Mouse (Mus musculus) olfactory bulb, adult 2 months (tissue): ENCODE data around the gene Disc1. TPM values are rescaled to one million over a fixed set of nuclear protein-coding genes. Genes with fewer than 3 reads are reported as not detected.

Experiments used
- H3K27ac ChIP-seq: fragments of 200-500 bp; 2 replicates; pipeline ENCODE4 v1.5.1; 2012; ENCODE audit warnings: low read depth, low read length; ENCODE audit not compliant: insufficient read depth
- H3K4me1 ChIP-seq: fragments of 200-500 bp; 2 replicates; pipeline ENCODE4 v1.6.1; 2012; ENCODE audit warnings: low read length; ENCODE audit not compliant: control insufficient read depth, insufficient read depth
- H3K4me3 ChIP-seq: fragments of 200-500 bp; 2 replicates; pipeline ENCODE4 v1.5.1; 2012; ENCODE audit warnings: mild to moderate bottlenecking, low read depth, low read length, moderate library complexity; ENCODE audit not compliant: insufficient read depth
- CTCF ChIP-seq: fragments of 200-500 bp; IDR thresholded peaks from 2 replicates; pipeline ENCODE4 v1.5.1; 2012; ENCODE audit warnings: low read depth, mild to moderate bottlenecking, low read length, moderate library complexity; ENCODE audit not compliant: insufficient read depth
- POLR2A ChIP-seq: fragments of 200-500 bp; IDR thresholded peaks from 2 replicates; pipeline ENCODE4 v1.6.1; 2012; ENCODE audit warnings: mild to moderate bottlenecking, low read depth, low read length, moderate library complexity; ENCODE audit not compliant: insufficient read depth
- WGBS: fragments of 180-500 bp; shearing (Covaris S2); methylation state at CpG from one replicate; pipeline ENCODE4 v1.1.7; 2018; 5-methylcytosine and 5-hydroxymethylcytosine counted together
- polyA plus RNA-seq: library from polyadenylated mRNA; stranded (reverse); fragments of >200 nt; gene quantifications from 2 replicates; pipeline ENCODE4 v1.2.4, GENCODE M21; 2012; ENCODE audit warnings: low replicate concordance; ENCODE audit not compliant: missing spikeins, insufficient read depth, insufficient read length

Disc1 gene
- polyA plus RNA-seq, 1 experiment = not detected

GRCm38 (mm10) chr8:125133685-125134114 is 79.7 kb downstream of the Disc1 start:
- Histone ChIP-seq H3K4me3 (no peak overlapping the region), H3K4me1 (peaks cover 13% of the 10 kb centered on the region), H3K27ac (no peak overlapping the region)
- no peak for TF ChIP-seq CTCF
- TF ChIP-seq POLR2A = no peak
- WGBS = 52% methylated on average over 11 of the region's 11 CpGs

GRCm38 (mm10) chr8:125134876-125135275 is 80.9 kb downstream of the Disc1 start:
- TF ChIP-seq POLR2A = no peak
- no peak for TF ChIP-seq CTCF
- Histone ChIP-seq H3K4me1 (peaks cover 20% of the 10 kb centered on the region), H3K4me3 (no peak overlapping the region), H3K27ac (no peak overlapping the region)
- WGBS = 44% methylated on average over 10 of the region's 10 CpGs

GRCm38 (mm10) chr8:125139689-125140150 is 85.7 kb downstream of the Disc1 start:
- no peak overlapping the region for H3K27ac ChIP-seq
- WGBS = 41% methylated on average over 13 of the region's 13 CpGs
- TF ChIP-seq POLR2A (no peak), CTCF (no peak)

GRCm38 (mm10) chr8:125140965-125141364 is 87.0 kb downstream of the Disc1 start:
- Histone ChIP-seq H3K4me3 (no peak overlapping the region), H3K4me1 (peaks cover 17% of the 10 kb centered on the region), H3K27ac (no peak overlapping the region)
- WGBS = 88% methylated on average over 7 of the region's 7 CpGs
- TF ChIP-seq POLR2A = no peak
- TF ChIP-seq CTCF = no peak

More at GRCm38 (mm10) chr8:125139689-125140150, 85.7 kb downstream of the Disc1 start:
- Histone ChIP-seq H3K4me3 (no peak overlapping the region), H3K4me1 (peaks cover 22% of the 10 kb centered on the region)

GRCm38 (mm10) chr8:125156863-125157640 is 103.1 kb downstream of the Disc1 start:
- TF ChIP-seq CTCF (no peak), POLR2A (no peak)
- 59% methylated on average over 20 of the region's 20 CpGs for WGBS
- Histone ChIP-seq H3K4me1 (peaks cover 3% of the 10 kb centered on the region; the same call in 1 of the 2 replicates), H3K4me3 (no peak overlapping the region), H3K27ac (no peak overlapping the region)

GRCm38 (mm10) chr8:125157641-125158005 is 103.6 kb downstream of the Disc1 start:
- H3K4me3 ChIP-seq = no peak overlapping the region
- TF ChIP-seq POLR2A (no peak), CTCF (no peak)
- 84% methylated on average over 5 of the region's 5 CpGs for WGBS
- peaks cover 3% of the 10 kb centered on the region; the same call in 1 of the 2 replicates for H3K4me1 ChIP-seq
- no peak overlapping the region for H3K27ac ChIP-seq

GRCm38 (mm10) chr8:125159387-125159786 is 105.4 kb downstream of the Disc1 start:
- 44% methylated on average over 12 of the region's 12 CpGs for WGBS
- no peak overlapping the region for H3K4me3 ChIP-seq
- TF ChIP-seq POLR2A (no peak), CTCF (no peak)
- no peak overlapping the region for H3K27ac ChIP-seq
- H3K4me1 ChIP-seq = peaks cover 3% of the 10 kb centered on the region; the same call in 1 of the 2 replicates

- no peak for TF ChIP-seq POLR2A
- TF ChIP-seq CTCF = no peak
- Histone ChIP-seq H3K27ac (no peak overlapping the region), H3K4me3 (no peak overlapping the region), H3K4me1 (no peaks in the 10 kb centered on the region)
- 92% methylated on average over 10 of the region's 10 CpGs for WGBS
These were observed 109.5 kb downstream of the Disc1 start for GRCm38 (mm10) chr8:125163491-125163890.

GRCm38 (mm10) chr8:125163906-125164305 is 109.9 kb downstream of the Disc1 start:
- WGBS = 98% methylated on average over 6 of the region's 6 CpGs
- Histone ChIP-seq H3K4me3 (no peak overlapping the region), H3K27ac (no peak overlapping the region), H3K4me1 (no peaks in the 10 kb centered on the region)
- TF ChIP-seq POLR2A = no peak
